Mouse (Mus musculus): ENCODE results near the gene Grik4.

GRCm38 (mm10) chr9:42476166-42476565 is 468.1 kb downstream of the Grik4 start:
- no peak for TF ChIP-seq CTCF (conservative IDR thresholded peaks at IDR 0.05; ENCODE audit: low read length)
- TF ChIP-seq NANOG (IDR thresholded peaks at IDR 0.05; ENCODE audit: borderline replicate concordance, low read length) = no peak

Data from E14TG2a.4 (cell line).